Mouse (Mus musculus) kidney, adult 11 months (tissue): Measurements from ENCODE around the gene Dlx5.

Source experiments
- DNase-seq: peaks from one replicate; pipeline ENCODE4 v3.0.0; 2022

Gene Dlx5

DNA sequence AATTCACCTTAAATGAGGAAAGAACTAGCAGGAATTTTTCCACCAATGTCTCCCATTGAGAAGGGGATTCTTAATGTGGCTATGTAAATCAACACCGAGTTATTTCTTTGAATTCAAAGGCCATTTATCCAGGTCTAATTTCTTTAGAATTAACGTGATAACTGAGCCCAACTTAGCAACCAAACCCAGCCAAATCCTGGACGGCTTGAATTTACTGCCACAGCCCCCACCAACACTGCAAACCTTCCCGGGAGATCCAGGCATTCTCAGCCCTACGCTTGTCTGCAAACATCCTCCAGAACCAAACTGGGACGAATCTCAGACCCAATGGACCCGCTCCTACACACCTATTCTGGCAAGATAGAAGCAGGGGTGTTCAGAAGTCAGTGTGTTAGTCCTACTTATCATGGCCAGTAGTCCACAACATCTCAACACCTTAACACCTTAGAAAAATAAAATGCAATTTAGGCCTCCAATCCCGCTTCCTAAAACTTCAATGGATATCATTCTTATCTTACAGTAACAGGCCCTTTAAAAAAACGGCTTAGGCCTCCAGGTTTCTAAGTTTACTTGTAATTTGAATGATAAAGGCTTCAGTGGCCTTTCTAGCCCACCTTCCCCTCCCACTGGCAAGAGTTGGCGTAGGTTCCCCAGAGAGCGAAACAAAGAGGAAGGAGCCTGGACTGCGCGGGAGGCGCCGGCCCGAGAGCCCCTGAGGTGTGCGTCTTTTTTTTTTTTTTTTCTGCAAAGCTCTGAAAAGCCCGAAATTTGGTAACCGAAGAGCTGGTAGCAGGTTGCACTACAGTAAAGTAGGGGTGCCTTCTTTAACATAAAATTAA lies 22.6 kb downstream of the Dlx5 start:
- DNase-seq: no peak

DNA sequence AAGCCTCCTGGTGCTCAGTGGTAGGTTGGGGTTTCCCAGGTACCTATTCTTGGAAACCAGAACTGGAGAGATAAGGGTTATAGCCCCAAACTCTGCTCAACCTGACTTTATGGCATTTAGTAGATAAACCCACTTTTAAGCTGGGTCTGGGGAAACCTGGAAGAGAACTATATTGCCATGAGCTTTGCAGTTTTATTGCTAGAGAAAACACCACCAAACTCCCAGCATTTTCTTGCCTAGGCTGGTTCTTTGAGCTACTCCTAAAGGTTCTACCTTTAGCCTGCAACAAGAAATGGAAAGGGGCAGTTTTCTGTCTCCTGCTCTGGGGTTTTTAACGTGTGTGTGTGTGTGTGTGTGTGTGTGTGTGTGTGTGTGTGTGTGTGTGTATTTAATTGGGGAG lies 23.3 kb downstream of the Dlx5 start:
- DNase-seq: no peak

DNA sequence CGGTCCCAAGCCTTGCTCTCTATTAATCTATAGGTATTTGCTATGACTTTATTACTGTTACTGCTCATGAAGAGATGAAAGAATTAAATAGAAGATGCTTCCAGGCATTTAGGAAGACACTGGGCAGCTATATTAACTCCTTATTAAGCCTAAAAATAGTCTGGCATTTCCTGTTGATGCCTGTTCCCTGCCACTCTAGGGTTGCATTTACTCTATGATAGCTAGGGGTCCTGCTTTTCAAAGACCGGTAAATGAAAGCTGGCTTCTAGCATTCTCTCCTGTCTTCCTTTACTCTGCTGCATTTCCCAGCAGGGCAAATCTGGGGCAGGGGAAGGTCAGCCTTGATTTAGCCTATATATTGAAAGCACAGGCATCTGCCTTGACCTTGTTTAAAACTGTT lies 24.1 kb downstream of the Dlx5 start:
- no peak for DNase-seq

DNA sequence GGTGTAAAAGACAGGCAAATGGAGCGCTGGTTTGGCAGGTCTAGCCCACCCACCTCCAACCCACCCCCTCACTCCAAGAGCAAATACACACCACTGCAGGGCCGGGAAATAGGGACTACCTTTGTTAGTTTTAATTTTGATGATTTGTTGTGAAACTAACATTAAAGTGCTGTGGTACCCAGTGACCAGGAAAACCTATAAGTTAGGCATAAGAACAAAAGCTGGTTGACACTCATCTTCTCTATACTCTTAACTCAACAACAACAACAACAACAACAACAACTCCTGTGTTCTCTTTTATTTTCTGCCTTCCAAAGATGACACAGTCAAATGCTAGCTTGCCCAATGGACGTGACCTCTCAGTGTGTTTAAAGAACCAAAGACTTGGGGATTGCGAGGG lies 25.0 kb downstream of the Dlx5 start:
- no peak for DNase-seq

GRCm38 (mm10) chr6:6856316-6856715 lies 25.6 kb downstream of the Dlx5 start:
- no peak for DNase-seq

DNA sequence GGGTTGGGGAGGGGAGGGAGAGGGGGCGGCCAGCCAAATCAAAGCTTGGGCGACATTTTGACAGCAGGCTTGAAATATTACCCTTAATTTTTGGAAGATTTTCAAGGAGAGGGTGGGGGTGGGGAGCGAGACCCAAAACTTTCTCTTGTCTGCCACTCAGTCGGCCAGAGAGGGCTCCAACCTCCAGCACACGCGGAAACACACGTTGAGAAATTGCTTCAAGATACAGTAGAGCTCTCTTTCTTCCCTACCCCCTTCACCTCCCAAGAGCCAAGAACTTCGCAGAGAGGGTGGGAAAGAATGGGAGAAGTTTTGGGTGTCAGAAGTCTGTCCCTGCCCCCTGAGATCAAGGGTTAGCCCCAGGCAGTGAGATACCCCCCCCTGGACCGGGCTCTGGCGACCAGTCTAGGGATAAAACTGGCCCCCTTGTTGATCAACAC lies 26.1 kb downstream of the Dlx5 start:
- DNase-seq: no peak

- DNase-seq: no peak
These were observed 26.8 kb downstream of the Dlx5 start for GRCm38 (mm10) chr6:6854902-6855745.

DNA sequence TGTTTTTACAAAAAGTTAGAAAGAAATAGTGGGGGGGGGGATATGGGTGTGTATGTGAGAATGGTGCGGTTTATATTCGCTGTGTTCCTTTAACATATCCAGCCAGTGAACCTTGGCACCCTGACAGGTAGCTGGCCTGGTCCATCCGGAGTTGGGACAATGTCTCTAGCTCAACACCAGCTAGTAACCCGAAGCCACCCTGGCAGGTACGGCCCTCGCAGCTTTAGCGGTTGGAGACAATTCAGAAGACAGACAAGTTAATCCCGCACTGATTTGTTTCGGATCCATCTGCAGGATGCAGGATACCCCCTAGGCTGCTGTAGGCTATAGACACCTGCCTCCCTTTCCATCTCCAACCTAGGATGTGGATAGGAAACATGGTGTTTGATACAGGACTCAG lies 27.7 kb downstream of the Dlx5 start:
- no peak for DNase-seq

- no peak for DNase-seq
These were observed 28.9 kb downstream of the Dlx5 start for GRCm38 (mm10) chr6:6852944-6853343.

DNA sequence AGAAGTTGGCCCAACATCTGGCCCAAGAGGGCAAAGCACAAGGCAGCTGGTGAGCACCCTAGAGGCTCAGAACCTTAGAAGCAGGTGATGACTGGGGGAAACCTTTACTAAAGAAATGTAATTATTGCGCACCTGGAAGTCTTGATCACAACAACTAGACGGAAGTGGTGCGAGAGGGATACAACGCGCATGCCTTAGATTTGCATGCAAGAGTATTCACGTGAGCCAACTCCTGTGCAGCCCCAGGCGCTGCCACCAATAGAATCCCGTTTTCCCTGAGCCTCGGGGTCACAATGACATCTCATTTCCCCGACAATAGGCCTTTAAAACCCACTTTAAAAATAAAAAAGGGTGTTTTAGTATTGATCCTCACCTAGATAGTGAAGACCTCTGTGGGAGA lies 30.7 kb downstream of the Dlx5 start:
- no peak for DNase-seq

DNA sequence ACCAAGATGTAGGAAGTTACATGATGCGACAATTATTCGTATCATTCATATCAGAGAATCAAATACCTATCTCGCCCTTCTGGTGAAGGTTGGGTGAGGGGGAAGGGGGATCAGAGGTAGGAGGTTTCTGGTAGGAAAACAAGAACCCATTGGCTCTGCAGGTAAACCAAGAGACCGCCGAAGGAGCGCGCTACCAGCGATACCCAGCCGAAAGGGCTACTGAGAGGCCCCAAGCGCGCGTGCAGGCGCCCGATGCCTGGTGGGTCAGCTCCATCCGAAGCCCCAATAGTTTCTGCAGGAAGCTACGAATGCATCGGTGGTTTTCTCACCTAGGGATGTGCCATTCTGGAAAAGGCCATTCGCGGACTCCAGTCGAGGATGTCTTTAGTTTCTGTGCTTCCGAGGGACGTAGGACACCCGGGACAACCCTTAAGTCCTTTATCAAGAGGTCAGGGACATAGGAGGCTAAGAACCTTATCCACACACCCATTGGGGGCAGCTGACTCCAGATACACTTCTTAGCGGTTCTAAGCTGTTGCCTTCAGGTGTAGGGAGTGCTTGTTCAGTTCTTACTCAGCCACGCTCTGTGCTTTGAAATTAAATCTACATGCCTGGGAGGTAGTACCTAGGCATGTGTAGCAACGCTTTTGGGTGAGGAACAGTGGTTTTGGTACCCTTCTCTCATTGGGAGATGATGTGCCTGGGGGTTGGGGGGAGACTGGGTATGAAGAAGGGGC lies 31.4 kb downstream of the Dlx5 start:
- DNase-seq: no peak

DNA sequence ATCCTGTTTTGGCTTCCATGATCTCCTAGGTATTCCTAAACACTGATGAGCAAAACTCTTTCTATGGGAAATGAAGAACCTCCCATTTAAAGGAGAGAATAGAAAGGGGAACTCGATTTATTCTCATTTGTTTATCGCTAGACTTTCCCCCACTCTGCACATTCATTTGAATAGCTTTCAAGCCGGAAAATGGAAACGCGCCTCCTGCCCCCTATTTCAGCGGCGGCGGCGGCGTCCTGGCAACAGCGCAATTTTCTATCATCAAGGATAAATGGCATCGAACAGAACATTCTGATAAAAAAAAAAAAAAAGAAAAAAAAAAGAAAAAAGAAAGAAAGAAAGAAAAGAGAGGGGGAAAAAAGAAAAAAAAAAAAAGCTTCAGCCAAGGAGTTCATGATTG lies 32.1 kb downstream of the Dlx5 start:
- DNase-seq: no peak

DNA sequence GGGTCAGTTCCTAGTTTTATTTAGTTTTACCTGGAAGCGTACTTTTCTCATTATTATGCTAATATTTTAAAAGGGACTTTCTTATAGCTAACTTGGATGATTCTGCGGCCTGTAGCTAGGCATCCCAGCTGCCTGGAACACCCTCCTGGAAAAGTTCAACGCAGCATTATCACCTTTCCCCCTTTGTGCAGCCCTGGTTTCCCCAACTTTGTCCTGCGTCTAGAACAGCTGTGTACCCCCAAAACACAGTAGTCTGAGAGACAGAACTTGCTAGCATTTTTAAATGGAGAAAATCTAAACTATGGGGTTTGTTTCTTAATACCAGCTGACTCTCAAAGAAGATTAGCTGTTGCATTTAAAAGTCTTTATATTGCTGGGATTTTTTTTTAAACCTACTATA lies 33.3 kb downstream of the Dlx5 start:
- DNase-seq: no peak

DNA sequence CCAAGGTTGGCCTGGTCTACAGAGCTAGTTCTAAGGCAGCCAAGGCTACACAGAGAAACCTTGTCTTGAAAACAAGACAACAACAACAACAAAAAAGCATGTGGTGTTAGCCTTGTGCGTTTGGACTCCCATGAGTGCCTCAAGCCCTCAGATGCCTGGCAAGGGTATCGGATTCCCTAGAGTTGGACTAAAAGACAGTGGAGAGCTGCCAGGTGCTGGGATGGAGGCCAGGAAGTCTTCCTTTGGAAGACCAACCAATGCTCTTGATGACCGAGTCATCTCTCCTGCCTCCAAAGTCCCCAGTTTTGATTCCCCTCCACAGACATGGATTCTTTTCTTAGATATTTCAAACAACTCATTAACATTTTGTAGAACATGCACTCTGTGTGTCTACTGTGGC lies 48.6 kb downstream of the Dlx5 start:
- DNase-seq: no peak

DNA sequence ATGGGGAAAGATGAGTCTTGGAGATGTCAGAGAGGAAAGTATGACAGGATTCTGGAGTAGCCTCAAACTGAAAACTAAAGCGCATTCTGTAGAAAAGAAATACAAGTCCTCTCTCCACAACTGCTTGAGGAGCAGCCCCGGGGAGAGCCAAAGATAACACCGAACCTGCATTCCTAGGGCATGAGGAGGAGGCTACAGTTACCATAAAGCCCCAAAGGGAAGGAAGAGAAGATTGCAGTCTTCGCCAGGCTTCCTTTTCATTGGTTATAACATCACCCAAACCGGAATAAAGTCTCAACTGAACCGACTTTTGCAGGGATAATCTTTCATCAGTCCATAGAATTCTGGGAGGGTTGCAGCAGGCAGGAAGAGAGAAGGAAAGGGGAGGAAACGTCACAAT lies 51.4 kb downstream of the Dlx5 start:
- DNase-seq: no peak
